Mouse (Mus musculus) embryonic fibroblast, embryonic 13.5 days (primary cell): ENCODE measurements around the gene Sit1. TPM values are rescaled to one million over a fixed set of nuclear protein-coding genes. Genes with fewer than 3 reads are reported as not detected.
A peak's percentile ranks its signal among the peaks of the same experiment; 100 is the strongest.

Experiments
- H3K27ac ChIP-seq: 2 replicates; pipeline ENCODE4 v1.5.1; 2012; ENCODE audit warnings: low read length, control low read depth, inconsistent platforms; ENCODE audit not compliant: insufficient read depth
- H3K4me1 ChIP-seq: 2 replicates; pipeline ENCODE4 v1.6.1; 2011; ENCODE audit warnings: low read length; ENCODE audit not compliant: control insufficient read depth, insufficient read depth
- H3K4me3 ChIP-seq: 2 replicates; pipeline ENCODE4 v1.5.1; 2011; ENCODE audit warnings: mild to moderate bottlenecking, control low read depth, low read length; ENCODE audit not compliant: insufficient read depth
- CTCF ChIP-seq: IDR thresholded peaks from 2 replicates; pipeline ENCODE4 v1.5.1; 2011; ENCODE audit warnings: mild to moderate bottlenecking, control low read depth, low read length, moderate library complexity, borderline replicate concordance; ENCODE audit not compliant: insufficient read depth
- POLR2A ChIP-seq: IDR thresholded peaks from 2 replicates; pipeline ENCODE4 v1.6.1; 2011; ENCODE audit warnings: low read depth, mild to moderate bottlenecking, control low read depth, low read length, moderate library complexity
- polyA plus RNA-seq: library from polyadenylated mRNA; stranded (reverse); fragments of >200 nt; gene quantifications from 2 replicates; pipeline ENCODE4 v1.2.4, GENCODE M21; 2011; ENCODE audit warnings: low read depth; ENCODE audit not compliant: missing spikeins, insufficient read length

Sit1 gene
- not detected in 2 replicates for polyA plus RNA-seq

DNA sequence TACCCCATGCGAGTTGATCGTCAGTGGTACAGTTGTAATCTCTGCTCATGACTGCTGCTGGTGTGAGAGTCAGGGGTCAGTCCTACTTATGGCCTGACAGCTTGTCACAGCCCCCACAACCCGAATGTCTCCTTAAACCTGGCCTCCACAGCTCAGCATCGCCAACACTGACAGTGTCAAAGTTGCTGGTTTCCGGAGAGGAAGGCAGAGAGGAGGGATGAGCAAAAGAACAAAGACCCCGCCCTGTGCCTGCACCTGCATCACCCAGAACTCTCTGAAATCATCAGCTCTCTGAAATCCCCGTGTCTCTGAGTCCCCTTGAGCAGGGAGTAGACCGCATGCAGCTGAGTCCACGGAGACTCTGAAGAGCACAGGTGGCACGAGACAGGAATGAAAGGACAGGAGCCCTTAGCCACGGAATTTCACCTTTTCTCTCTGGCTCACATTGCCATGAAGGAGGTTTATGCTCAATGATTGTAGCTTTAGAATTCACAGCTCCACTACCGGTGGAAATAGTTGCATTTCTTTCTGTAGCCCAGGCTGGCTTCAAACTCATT is at the start of gene Sit1:
Gene Sit1, minus strand, starts transcription at position 200 of the 557 bp plus-strand sequence.
- Histone ChIP-seq H3K27ac (no peak within 1 kb of the TSS), H3K4me1 (no peaks in the 10 kb centered on the region), H3K4me3 (no peak within 1 kb of the TSS)
- TF ChIP-seq CTCF (no peak), POLR2A (no peak)

DNA sequence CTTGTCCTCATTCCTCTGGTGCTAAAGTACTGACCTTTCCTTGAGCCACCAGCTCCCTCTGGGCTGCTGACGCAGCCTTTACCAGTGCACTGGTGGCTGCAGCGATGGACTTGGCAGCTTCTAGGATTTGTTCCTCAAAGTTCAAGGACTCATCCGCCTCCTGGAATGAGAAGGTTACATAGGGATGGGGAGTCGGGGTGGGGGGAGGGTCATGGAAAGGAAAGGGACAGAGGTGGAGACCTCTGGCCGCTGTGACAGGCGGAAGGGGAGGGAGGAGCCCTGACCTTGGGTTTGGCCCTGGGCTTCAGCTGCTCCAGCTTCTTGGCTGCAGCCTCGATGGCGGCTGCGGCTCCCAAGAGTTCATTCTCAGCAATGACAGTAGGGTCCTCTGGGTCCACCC is 49.7 kb upstream of the Sit1 start:
- TF ChIP-seq POLR2A: no peak
- no peak for TF ChIP-seq CTCF
- no peaks in the 10 kb centered on the region for H3K4me1 ChIP-seq
- H3K4me3 ChIP-seq: no peak overlapping the region
- H3K27ac ChIP-seq: no peak overlapping the region

DNA sequence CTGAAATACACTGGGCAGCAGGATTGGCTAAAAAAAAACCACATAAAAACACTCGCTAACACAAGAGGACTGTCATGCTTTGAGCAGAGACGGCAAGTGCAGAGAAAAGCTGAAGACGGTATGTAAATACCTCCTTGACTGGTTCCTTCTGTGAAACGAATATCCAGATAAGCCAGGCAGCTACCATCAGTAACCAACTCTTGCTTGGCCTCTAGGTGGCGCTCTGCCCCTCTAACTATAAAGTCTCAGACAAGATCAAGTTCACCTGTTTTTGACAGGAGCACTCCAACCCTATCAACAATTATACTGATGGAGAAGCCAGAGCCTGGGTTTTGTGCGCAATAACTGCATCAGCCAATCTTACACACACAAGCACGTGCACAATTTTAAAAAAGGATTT is 47.0 kb upstream of the Sit1 start:
- H3K4me3 ChIP-seq: no peak overlapping the region
- H3K27ac ChIP-seq: no peak overlapping the region
- TF ChIP-seq POLR2A (no peak), CTCF (peak; percentile 45; the same call in 1 of the 2 replicates)
- H3K4me1 ChIP-seq: no peaks in the 10 kb centered on the region

DNA sequence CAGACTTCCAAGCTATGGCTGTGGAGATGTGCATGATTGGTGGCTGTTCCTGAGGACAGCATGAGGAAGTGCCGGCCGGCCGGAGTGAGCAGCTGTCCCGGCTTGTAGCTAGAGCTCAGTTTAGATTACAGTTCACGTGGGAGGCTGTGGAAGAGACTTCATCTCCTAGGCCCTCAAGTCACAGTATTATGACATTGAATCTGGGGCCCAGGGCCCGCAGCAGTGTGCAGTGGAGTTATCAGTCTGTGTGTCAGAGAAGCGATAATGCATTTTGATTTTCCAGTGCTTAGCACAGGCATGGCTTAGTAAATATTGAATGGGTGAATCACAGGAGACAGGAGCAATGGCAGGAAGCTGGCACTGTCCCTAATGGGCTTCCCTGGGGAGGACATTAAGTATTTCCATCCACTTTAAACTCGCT is 46.6 kb upstream of the Sit1 start:
- TF ChIP-seq CTCF: no peak
- no peak for TF ChIP-seq POLR2A
- H3K4me1 ChIP-seq: no peaks in the 10 kb centered on the region
- H3K27ac ChIP-seq: no peak overlapping the region
- H3K4me3 ChIP-seq: no peak overlapping the region

DNA sequence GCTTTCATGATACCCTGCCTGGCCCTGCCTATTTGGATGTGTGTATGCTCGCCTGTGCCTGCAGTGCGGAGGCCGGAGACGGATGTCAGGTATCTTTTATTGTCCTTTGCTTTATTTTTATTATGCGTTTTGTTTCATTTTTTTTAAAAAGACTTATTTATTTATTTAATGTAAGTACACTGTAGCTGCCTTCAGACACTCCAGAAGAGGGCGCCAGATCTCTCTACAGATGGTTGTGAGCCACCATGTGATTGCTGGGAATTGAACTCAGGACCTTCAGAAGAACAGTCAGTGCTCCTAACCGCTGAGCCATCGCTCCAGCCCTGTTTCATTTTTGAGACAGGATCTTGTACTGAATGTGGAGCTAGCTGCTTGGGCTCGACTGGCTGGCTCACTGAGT is 45.0 kb upstream of the Sit1 start:
- no peak overlapping the region for H3K4me3 ChIP-seq
- H3K27ac ChIP-seq: no peak overlapping the region
- no peak for TF ChIP-seq POLR2A
- TF ChIP-seq CTCF: no peak
- H3K4me1 ChIP-seq: no peaks in the 10 kb centered on the region

DNA sequence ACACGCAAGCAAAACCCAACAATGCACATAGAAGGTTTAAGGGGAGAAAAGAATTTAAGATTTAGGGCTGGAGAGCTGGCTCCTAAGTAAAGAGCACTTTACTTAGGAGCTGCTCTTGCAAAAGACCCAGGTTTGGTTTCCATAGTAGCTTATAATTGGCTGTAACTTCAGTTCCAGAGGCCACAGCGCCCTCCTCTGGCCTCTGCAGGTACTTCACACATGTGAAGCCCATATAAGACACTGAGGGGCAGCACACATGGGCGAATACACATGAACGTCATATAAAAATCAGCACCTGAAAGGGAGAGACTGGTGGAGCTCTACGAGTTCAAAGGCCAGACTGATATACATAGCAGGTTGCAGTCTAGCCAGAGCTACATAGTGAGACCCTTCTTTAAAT is 44.3 kb upstream of the Sit1 start:
- Histone ChIP-seq H3K27ac (no peak overlapping the region), H3K4me3 (no peak overlapping the region)
- no peak for TF ChIP-seq POLR2A
- TF ChIP-seq CTCF: no peak

DNA sequence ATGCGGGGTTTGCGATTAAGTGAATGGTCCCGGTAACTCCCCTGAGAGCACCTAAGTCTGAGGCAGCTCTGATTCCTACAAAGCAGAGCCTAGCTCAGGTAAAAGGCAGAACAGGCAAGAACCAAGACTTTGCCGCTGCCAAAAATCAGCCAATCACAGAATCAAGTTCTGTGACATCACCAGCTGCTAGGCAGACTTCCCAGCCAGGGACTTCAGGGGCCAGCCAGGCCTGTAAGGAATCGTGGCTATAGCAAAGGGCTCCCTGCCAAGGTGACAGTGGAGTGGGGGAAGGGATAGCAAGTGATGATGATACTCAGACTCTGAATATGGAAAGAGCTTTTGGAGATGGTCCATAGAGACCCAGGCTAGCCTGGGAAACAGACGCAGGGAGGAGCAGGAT is 36.4 kb upstream of the Sit1 start:
- TF ChIP-seq POLR2A (no peak; the same call in none of the 2 replicates), CTCF (no peak)
- Histone ChIP-seq H3K4me1 (peaks cover 8% of the 10 kb centered on the region; the same call in 1 of the 2 replicates), H3K27ac (no peak overlapping the region), H3K4me3 (peak overlapping the region; percentile 89)

More for the DNA sequence above, 44.3 kb upstream of the Sit1 start:
- H3K4me1 ChIP-seq: no peaks in the 10 kb centered on the region

DNA sequence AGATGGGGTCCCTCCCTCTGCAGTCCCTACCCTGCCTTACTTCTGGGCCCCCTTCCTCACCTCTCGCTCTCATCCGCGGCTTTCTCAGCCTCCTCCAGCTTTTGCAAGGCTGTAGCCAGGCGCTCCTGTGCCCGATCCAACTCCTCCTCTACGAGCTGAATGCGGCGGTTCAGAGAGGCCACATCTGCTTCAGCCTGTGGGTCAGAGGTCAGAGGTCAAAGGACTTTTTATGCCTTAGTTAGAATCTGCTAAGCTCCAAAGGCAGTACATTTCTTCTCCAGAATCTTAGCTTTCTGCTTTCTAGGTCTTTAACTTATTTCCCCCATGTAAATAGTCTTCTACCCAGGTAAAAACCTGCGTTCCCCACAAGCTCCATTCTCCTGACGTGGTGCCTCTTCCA is 36.0 kb upstream of the Sit1 start:
- peaks cover 8% of the 10 kb centered on the region; the same call in 1 of the 2 replicates for H3K4me1 ChIP-seq

DNA sequence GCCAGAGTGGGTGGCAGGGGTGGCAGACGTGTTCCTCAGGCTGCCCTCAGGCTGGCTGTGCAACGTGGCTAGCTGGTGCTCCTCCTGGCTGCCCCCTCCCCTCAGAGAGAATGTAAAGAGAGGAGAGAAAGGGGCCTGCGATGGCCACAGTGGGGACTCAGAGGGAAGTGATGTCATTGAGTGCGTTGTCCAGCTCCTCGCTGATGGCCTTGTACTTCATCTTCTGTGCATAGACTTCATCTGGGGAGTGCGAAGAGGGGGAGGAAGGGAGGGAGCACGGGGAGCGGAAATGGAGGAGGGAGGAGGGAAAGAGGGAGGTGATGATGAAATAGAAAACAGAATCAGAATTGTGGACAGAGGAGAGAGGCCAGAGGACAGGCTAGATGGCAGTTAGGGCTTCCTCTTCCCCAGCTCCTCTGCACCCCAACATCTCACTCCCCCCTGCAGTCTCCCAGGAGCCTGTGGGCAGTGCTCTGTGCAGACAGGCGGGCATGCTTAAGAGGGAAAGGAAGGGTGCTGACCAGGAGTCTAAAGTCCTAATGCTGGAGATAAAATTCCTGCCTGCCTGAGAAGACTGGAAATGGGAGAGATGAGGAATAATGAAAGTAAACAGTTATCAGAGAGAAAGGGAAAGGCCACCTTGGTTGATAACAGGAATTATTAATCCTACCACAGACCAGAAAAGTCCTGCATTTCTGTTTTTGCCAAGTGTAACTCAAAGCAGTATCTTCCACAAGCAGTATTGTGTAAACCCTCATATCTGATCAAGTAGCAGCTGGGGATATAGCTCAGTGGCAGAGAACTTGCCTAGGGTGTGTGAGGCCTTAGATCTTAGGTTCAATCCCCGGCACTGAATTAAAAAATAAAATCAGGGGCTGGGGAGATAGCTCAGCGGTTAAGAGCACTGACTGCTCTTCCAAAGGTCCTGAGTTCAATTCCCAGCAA is 32.5 kb upstream of the Sit1 start:
- Histone ChIP-seq H3K4me3 (no peak overlapping the region), H3K27ac (no peak overlapping the region), H3K4me1 (peaks cover 8% of the 10 kb centered on the region; the same call in 1 of the 2 replicates)
- TF ChIP-seq CTCF (no peak), POLR2A (no peak; the same call in 1 of the 2 replicates)

More for the DNA sequence above, 36.0 kb upstream of the Sit1 start:
- H3K4me3 ChIP-seq: peak overlapping the region; percentile 44
- no peak; the same call in 1 of the 2 replicates for TF ChIP-seq POLR2A
- TF ChIP-seq CTCF: no peak
- no peak overlapping the region for H3K27ac ChIP-seq

DNA sequence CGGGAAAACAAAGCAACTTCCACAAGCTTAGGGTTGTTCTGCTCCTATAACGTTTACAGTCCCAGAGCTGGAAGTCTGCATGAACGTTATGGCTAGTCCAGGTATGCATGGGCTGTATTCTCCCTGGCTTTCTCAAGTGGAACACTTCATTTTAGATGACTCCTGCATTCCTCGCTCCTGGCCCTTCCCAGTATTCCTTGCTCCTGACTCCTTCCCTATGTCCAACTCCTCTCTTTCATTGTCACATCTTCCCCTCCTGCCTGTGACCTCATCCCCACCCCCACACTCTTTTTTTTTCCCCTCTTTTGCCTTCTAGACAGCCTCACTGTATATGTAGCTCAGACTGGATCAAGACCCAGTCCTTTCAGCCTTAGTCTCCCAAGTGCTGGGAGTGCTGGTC is 30.3 kb upstream of the Sit1 start:
- Histone ChIP-seq H3K4me1 (0 out of 2 replicates have a peak, but pooled peaks cover under 1% of the 10 kb centered on the region), H3K4me3 (no peak overlapping the region), H3K27ac (no peak overlapping the region)
- no peak; the same call in 1 of the 2 replicates for TF ChIP-seq POLR2A
- no peak for TF ChIP-seq CTCF
